Mouse (Mus musculus) urinary bladder, adult 18-20 months (tissue): ENCODE results near the gene Tmem123.
A peak's percentile ranks its signal among the peaks of the same experiment; 100 is the strongest.

Source experiments
- DNase-seq, 2 experiments: peaks; one replicate each; pipeline ENCODE4 v3.0.0; 2022; ENCODE audit warnings: low spot score in 2 of 2, mixed read lengths in 2 of 2

The Tmem123 gene

DNA sequence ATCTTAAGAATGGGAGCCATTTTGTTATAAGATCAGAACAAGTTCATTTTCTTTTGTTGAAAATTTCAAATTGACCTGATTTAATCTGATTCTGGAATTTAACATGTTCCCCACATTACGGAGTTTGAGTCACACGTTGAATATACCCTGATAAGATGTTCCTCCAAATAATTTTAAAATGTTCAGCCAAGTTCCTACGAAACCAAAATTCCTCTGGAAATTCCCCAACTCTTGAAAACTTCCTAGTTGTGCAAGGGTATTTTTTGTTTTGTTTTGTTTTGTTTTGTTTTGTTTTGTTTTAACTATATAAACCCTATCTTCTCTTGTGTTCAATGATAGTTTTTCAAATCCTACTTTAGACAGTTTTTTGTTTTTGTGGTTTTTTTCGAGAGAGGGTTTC is 64.9 kb downstream of the Tmem123 start:
- DNase-seq = no peak

DNA sequence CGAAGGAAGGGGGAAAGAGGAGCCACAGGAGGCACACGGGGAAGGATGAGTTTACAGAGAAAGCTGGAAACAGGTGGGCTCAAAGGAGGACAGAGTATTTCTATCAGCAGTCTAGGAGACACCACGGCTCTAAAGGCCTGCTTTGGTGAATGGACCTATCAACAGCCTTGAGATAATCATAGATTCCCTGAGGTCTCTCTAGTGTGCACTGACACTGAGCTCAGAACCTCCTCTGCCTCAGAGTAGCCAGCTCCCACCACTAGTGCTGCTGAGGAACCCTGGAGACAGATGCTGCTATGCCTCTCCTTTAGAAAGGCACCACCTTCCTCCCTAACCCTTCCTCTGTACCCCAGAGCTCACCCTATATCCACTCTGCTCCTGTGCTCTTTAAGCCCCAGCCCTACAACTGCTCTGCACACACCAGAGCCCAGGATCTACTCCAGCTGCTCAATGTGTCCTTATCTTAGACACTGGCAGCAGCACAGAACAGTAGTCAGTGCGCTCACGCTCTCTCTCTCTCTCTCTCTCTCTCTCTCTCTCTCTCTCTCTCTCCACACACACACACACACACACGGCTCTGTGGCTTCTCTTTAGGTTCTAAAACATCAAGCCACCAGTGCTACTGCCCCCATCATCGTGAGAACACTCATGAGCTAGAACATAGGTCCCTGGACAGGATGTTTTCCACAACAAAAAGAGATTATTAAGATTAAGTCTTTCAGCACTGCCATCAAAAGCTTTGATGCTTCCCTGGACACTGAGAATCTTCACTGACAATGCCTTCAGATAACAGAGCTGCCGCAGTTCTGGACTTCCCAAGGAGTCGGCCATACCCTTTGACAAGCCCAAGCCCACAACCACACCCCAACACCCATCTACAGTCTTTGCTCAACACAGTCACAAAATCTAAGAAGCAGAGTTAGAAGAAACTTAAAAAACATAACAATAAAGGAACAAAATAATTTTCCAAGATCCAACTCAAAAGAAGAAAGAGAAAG is 66.0 kb downstream of the Tmem123 start:
- DNase-seq = no peak

DNA sequence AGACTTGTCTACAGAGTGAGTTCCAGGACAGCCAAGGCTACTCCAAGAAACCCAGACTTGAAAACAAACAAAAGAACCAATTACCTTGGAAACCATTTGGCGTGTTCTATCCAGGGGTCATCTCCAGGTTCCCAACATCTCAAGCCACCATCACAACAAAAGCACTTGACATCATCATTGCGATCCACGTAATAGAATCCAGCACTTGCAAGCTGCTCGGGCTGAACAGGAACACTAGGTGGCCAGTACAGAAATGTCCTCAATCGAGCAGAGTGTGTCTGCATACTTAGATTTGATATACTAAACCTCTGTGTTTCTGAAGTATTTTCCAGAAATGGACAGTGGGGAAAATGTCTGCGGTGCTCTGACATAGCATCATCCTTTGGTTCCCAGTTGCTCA is 69.6 kb downstream of the Tmem123 start:
- no peak for DNase-seq

DNA sequence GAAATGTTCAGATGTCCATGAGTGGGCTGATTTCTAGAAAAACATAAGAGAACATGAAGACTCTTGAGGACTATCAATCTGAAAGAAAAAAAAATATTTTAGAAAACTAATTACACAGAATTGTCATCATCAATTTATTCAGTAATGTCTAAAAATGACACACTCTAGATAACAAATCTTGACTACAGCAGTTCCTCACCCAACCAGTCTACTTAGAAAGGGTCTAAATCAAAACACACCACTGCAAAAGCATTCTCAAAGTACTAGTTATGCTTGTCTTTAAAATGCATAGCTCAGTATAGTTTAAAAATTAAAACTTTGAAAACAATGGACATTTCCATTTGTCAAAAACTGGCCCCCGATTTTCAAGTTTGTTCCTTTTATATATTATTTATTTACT is 71.5 kb downstream of the Tmem123 start:
- no peak for DNase-seq

DNA sequence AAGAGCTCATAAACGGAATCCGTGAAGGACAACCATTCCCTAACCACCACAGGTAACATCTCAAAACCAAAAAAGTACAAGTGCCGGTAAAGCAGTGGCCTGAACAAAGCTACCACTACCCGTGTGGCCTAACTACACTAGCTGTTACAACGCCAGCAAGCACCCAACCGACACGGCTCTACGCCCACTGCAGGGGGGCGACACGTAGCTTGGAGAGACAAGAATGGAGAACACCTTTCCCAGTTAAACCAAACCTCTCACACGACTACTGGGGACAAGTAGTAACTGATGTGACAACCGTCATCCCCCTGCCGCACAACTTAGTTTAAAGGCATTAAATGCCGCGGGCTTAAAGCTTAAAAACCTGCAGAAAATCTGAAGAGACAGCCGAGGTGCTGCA is 72.5 kb downstream of the Tmem123 start:
- DNase-seq = peak in 1 of 2 experiments; percentile 15

DNA sequence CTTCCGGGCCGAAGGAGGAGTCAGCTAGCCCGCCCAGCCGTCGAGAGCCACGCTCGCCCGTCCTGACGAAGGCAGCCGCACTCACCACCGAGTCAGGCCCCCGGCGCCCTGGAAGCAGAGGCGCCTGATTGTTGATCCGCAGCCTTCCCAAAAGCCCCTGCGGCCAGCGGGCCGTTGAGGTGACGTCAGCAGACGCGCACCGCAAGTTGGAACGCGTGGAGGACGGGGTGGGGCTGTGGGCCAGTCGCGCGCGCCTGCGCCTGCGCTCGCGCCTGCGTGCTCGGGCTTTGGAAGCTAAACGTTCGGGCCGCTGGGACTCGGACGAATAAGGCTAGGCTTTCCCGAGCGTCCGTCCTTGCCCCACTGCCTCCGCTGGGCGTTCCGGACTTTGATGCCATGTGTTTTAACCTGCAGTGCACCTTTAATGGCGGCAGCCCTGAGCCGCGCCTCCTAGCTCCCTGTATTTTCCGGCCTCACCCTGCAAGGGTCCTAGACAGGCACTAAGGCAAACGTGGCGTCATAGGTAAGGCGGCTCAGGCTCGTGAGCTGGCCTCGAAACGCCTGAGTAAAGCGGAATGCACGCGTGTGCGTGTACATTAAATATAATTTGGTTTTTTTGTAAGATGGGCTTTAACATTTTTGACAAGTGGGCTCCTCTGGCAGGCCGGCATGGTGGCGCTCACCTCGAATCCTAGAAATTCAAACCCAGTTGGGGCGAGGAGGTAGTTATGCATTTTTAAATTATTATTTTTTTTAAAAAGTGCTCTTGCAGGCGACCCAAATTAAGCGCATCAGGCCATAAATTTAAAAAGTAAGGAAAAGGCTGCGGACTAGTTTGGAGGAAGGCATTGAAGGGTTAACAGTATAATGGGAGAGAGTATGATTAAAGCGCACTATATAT is 73.3 kb downstream of the Tmem123 start, which contains the start of gene Birc2:
Gene Birc2 (minus strand): TSS at position 160 of the 901 bp plus-strand sequence.
- DNase-seq = peak; percentile 84 to 94

DNA sequence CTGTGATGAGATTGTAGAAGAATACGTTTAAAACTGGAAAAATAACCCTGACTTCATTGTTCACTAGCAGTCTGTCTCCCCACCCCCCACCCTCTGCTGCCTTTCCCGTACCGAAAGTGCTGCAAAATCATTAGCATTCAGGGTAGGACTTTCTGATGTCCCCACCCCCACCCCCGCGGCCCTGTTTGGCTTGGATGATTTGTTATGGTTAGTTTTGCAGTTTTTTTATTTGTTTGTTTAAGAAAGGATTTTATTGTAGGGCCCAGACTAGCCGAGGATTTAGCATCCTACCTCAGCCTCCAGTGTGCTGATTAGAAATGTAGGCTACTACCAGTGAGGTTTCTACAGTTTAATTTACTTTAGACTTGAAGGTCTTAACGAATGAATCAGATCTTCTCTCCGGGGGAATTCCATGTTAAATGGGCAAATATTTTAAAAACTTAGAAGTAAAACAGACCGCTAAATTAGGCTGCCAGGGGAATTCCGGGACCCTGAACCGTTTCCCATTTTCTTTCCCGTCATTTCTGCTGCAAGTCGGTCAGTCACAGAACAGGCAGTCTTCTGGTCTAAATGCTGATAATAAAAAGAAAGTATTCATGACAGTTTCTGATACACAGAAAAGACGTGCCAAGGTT is 74.1 kb downstream of the Tmem123 start:
- DNase-seq = no peak

DNA sequence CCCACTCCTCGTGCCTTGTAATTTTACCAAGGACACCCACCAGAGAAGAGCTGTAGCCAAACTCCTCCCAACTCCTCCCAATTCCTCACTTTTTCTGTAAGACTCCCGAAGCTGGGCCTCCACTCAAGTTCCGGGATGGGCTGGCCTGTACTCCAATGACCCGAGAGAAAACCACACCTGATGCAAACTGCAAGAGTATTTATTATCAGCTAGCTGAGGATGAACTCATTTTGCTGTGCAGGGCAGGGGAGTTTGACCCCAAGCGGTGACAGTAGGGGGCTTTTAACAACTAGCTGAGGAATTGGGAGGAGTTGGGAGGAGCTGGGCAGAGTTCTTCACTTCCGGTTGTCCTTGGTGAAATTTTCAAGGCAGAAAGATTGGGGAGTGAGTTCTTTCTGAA is 77.4 kb downstream of the Tmem123 start:
- no peak for DNase-seq
